Mouse (Mus musculus) CH12.LX (cell line): ENCODE results near the gene Trmt11. TPM values are rescaled to one million over a fixed set of nuclear protein-coding genes. Genes with fewer than 3 reads are reported as not detected.

Experiments used
- DNase-seq: peaks from one replicate; pipeline ENCODE4 v3.0.0-alpha.2; 2013; ENCODE audit errors: extremely low read depth
- H3K27ac ChIP-seq: 2 replicates; pipeline ENCODE4 v1.5.1; 2012; ENCODE audit warnings: low read depth, mild to moderate bottlenecking, control low read depth, moderate library complexity; ENCODE audit not compliant: insufficient read depth
- H3K27me3 ChIP-seq: replicated peaks from 2 replicates; pipeline ENCODE3; 2012; ENCODE audit warnings: inconsistent platforms
- H3K36me3 ChIP-seq, 2 experiments: replicated peaks in 1 of 2; 2 replicates each; pipeline versions ENCODE3 to v1.6.1; 2012; ENCODE audit warnings: inconsistent platforms in 1 of 2, low read length in 1 of 2, mild to moderate bottlenecking in 1 of 2, mixed read lengths in 1 of 2, moderate library complexity in 1 of 2; ENCODE audit not compliant: control insufficient read depth in 1 of 2, insufficient read depth in 1 of 2
- H3K4me1 ChIP-seq, 2 experiments: 2 replicates each; pipeline ENCODE4 v1.6.1; 2012; ENCODE audit warnings: inconsistent platforms in 1 of 2, moderate library complexity in 1 of 2; ENCODE audit not compliant: insufficient read depth in 2 of 2, control insufficient read depth in 1 of 2
- H3K4me2 ChIP-seq: 2 replicates; pipeline ENCODE4 v1.6.1; 2012; ENCODE audit warnings: low read depth, mild to moderate bottlenecking, control low read depth; ENCODE audit not compliant: poor library complexity, insufficient read depth, severe bottlenecking
- H3K4me3 ChIP-seq, 3 experiments: fragments of 150-350 bp in 1 of 3; sonication (generic) in 1 of 3; replicated peaks in 1 of 3; 2 replicates each; pipeline versions ENCODE3 to v1.5.1; 2011 to 2012; ENCODE audit warnings: low read depth in 2 of 3, low read length in 2 of 3, mild to moderate bottlenecking in 2 of 3, moderate library complexity in 2 of 3, control low read depth in 1 of 3, improper control_type of control experiment in 1 of 3, inconsistent platforms in 1 of 3, mixed read lengths in 1 of 3; ENCODE audit not compliant: poor library complexity in 1 of 3
- H3K79me2 ChIP-seq: replicated peaks from 2 replicates; pipeline ENCODE4 v1.6.1; 2012; ENCODE audit warnings: mild to moderate bottlenecking, moderate library complexity; ENCODE audit not compliant: control insufficient read depth, poor library complexity, insufficient read depth, severe bottlenecking; ENCODE audit errors: extremely low read depth
- H3K9ac ChIP-seq: 2 replicates; pipeline ENCODE4 v1.6.1; 2012; ENCODE audit warnings: low read depth, mild to moderate bottlenecking, control low read depth, moderate library complexity; ENCODE audit not compliant: insufficient read depth
- H3K9me3 ChIP-seq: replicated peaks from 2 replicates; pipeline ENCODE3; 2012; ENCODE audit warnings: low read length, inconsistent platforms, mixed read lengths
- BHLHE40 ChIP-seq: IDR thresholded peaks from 2 replicates; pipeline ENCODE4 v1.6.1; 2011; ENCODE audit warnings: mild to moderate bottlenecking, low read depth, low read length, improper control_type of control experiment
- CHD2 ChIP-seq: IDR thresholded peaks from 2 replicates; pipeline ENCODE4 v1.6.1; 2011; ENCODE audit warnings: low read length, improper control_type of control experiment
- CTCF ChIP-seq, 2 experiments: IDR thresholded peaks in 1 of 2; conservative IDR thresholded peaks in 1 of 2; 2 replicates each; pipeline ENCODE4 v1.5.1; 2011 to 2012; ENCODE audit warnings: low read depth in 2 of 2, low read length in 2 of 2, improper control_type of control experiment in 1 of 2, inconsistent platforms in 1 of 2, mild to moderate bottlenecking in 1 of 2, moderate library complexity in 1 of 2
- EP300 ChIP-seq: IDR thresholded peaks from 2 replicates; pipeline ENCODE4 v1.6.1; 2011; ENCODE audit warnings: low read length, improper control_type of control experiment
- ETS1 ChIP-seq: conservative IDR thresholded peaks from 2 replicates; pipeline ENCODE4 v1.6.1; 2012; ENCODE audit warnings: low read depth, mild to moderate bottlenecking, inconsistent platforms, low read length, improper control_type of control experiment, moderate library complexity
- GABPA ChIP-seq: IDR thresholded peaks from 2 replicates; pipeline ENCODE4 v1.6.1; 2012; ENCODE audit warnings: low read depth, low read length, improper control_type of control experiment, inconsistent platforms; ENCODE audit not compliant: insufficient replicate concordance
- IRF4 ChIP-seq: IDR thresholded peaks from 2 replicates; pipeline ENCODE4 v1.6.1; 2014; ENCODE audit warnings: low read depth, mild to moderate bottlenecking, inconsistent platforms, low read length, improper control_type of control experiment
- JUN ChIP-seq: IDR thresholded peaks from 2 replicates; pipeline ENCODE4 v1.6.1; 2011; ENCODE audit warnings: low read depth, mild to moderate bottlenecking, low read length, improper control_type of control experiment, moderate library complexity; ENCODE audit not compliant: insufficient read depth
- MAX ChIP-seq: IDR thresholded peaks from 2 replicates; pipeline ENCODE4 v1.6.1; 2011; ENCODE audit warnings: low read length, improper control_type of control experiment
- MAZ ChIP-seq: IDR thresholded peaks from 2 replicates; pipeline ENCODE4 v1.6.1; 2012; ENCODE audit warnings: low read depth, mild to moderate bottlenecking, inconsistent platforms, low read length, improper control_type of control experiment, moderate library complexity
- MXI1 ChIP-seq: IDR thresholded peaks from 2 replicates; pipeline ENCODE4 v1.6.1; 2011; ENCODE audit warnings: mild to moderate bottlenecking, low read depth, low read length, improper control_type of control experiment
- MYC ChIP-seq: IDR thresholded peaks from 2 replicates; pipeline ENCODE4 v1.6.1; 2011; ENCODE audit warnings: low read depth, mild to moderate bottlenecking, improper control_type of control experiment, low read length
- NRF1 ChIP-seq: IDR thresholded peaks from 2 replicates; pipeline ENCODE4 v1.6.1; 2014; ENCODE audit warnings: low read depth, mild to moderate bottlenecking, inconsistent platforms, low read length, improper control_type of control experiment, moderate library complexity
- PAX5 ChIP-seq: IDR thresholded peaks from 2 replicates; pipeline ENCODE4 v1.6.1; 2012; ENCODE audit warnings: low read length, inconsistent platforms, mixed read lengths
- RAD21 ChIP-seq: IDR thresholded peaks from 2 replicates; pipeline ENCODE4 v1.6.1; 2011; ENCODE audit warnings: low read depth, mild to moderate bottlenecking, low read length, improper control_type of control experiment, moderate library complexity
- RCOR1 ChIP-seq: conservative IDR thresholded peaks from 2 replicates; pipeline ENCODE4 v1.6.1; 2012; ENCODE audit warnings: low read depth, mild to moderate bottlenecking, inconsistent platforms, low read length, improper control_type of control experiment
- SIN3A ChIP-seq: IDR thresholded peaks from 2 replicates; pipeline ENCODE4 v1.6.1; 2012; ENCODE audit warnings: low read length, improper control_type of control experiment, inconsistent platforms
- SMC3 ChIP-seq: IDR thresholded peaks from 2 replicates; pipeline ENCODE4 v1.6.1; 2011; ENCODE audit warnings: low read depth, low read length, improper control_type of control experiment
- UBTF ChIP-seq: IDR thresholded peaks from 2 replicates; pipeline ENCODE4 v1.6.1; 2012; ENCODE audit warnings: low read depth, mild to moderate bottlenecking, inconsistent platforms, low read length, improper control_type of control experiment, moderate library complexity
- ZC3H11A ChIP-seq: IDR thresholded peaks from 2 replicates; pipeline ENCODE4 v1.6.1; 2012; ENCODE audit warnings: low read depth, mild to moderate bottlenecking, inconsistent platforms, low read length, improper control_type of control experiment
- ZNF384 ChIP-seq: IDR thresholded peaks from 2 replicates; pipeline ENCODE4 v1.6.1; 2012; ENCODE audit warnings: low read depth, low read length, improper control_type of control experiment, inconsistent platforms
- dilution Hi-C: fragments of 300-500 bp; cut with MboI; formaldehyde crosslinking; loops from 2 replicates; pipeline ENCODE4 v1.14.3; 2020; ENCODE audit warnings: low sequenced_read_pairs; ENCODE audit not compliant: extremely low pct_unique_long_range_greater_than_20kb, extremely low pct_ligation_motif_present
- in situ Hi-C: fragments of 300-500 bp; cut with MboI; formaldehyde crosslinking; loops from 3 replicates; pipeline ENCODE4 v1.14.3; 2019; ENCODE audit warnings: low sequenced_read_pairs, low pct_ligation_motif_present, low pct_unique_long_range_greater_than_20kb, mixed read lengths
- polyA plus RNA-seq: library from polyadenylated mRNA; unstranded; fragments of >175 nt; gene quantifications from 2 replicates; pipeline ENCODE4 v1.2.1, GENCODE M21; 2012; ENCODE audit warnings: low read depth; ENCODE audit not compliant: insufficient read length
- total RNA-seq, 2 experiments: library from RNA; depleted of rRNA; stranded (reverse); fragments of 300-350 nt in 1 of 2; fragments of >200 nt in 1 of 2; gene quantifications; 2 replicates each; pipeline ENCODE4 v1.2.3; 2012 to 2014

Trmt11 gene
- total and polyA plus RNA-seq, 3 experiments, result 11.9 to 40.3 (median 21.1) TPM

DNA sequence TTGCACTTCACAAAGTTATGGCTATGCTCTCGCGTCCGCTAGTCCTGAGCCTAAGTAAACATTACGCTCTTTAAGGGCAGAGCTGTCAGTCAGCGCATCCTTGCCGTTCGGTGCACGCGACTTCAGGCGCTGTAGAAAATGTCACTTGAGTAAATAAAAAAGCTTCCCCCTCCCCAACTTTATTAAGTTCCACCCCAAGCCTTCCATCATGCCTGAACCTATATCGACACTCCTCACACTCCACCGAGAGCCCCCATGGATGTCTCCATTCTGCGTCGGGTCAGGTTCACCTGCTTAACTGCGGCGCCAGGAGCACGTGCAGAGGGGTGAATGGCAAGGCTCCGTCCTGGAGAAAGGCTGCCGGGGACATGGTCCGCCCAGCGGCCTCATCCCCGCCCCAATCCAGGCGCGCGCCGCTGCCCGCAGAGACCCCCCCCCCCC is 435 bp downstream of the Trmt11 start:
- Histone ChIP-seq H3K27ac (peak overlapping the region; percentile 26; the same call in 1 of the 2 replicates), H3K4me2 (peak overlapping the region; percentile 95), H3K9ac (peak overlapping the region; percentile 89), H3K36me3 (peaks cover 14 to 31% of the 10 kb centered on the region in 2 experiments), H3K9me3 (no peaks in the 10 kb centered on the region), H3K79me2 (peaks cover 24% of the 10 kb centered on the region), H3K4me3 (peak overlapping the region; percentile 75 to 91 (median 90)), H3K27me3 (no peaks in the 10 kb centered on the region), H3K4me1 (peaks cover 10 to 20% of the 10 kb centered on the region in 2 experiments)
- dilution Hi-C loops (no loop called here), in situ Hi-C loops (loop anchor here (25.0 kb wide), 1 partner anchor 712 kb away; the partner anchor contains the start of gene Hddc2)
- TF ChIP-seq MAX, result peak; percentile 41; the same call in 1 of the 2 replicates
- peak; percentile 86 for TF ChIP-seq BHLHE40
- peak; percentile 66; the same call in 1 of the 2 replicates for TF ChIP-seq SIN3A
- peak; percentile 79 for TF ChIP-seq MXI1
- peak; percentile 68; the same call in 1 of the 2 replicates for TF ChIP-seq MYC
- TF ChIP-seq RCOR1, result no peak
- peak; percentile 36 for DNase-seq

DNA sequence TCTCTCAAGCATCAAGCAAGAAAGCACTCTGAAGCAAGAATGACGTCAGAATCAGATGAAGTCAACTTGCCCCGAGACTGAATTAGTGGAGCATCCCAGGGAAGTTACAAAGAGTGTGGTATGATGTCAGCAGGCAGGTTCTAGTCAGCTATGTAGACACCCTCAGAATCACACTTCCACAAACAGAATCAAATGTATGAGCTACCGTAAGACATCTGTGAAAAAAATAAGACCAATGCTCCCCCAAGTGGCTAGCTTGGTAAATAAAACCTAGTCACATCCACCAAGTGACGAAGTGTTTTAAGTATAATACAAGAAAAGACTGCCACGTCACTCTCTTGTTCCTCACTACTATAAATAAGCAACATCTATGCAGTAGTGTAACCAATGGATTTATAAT is 13.5 kb downstream of the Trmt11 start:
- Histone ChIP-seq H3K4me2 (no peak overlapping the region), H3K36me3 (peaks cover 32 to 71% of the 10 kb centered on the region in 2 experiments), H3K27ac (no peak overlapping the region), H3K4me1 (peaks cover 0 to 4% of the 10 kb centered on the region in 2 experiments; a peak in 1 of 4 replicates), H3K27me3 (no peaks in the 10 kb centered on the region), H3K4me3 (no peak overlapping the region), H3K79me2 (no peaks in the 10 kb centered on the region), H3K9me3 (no peaks in the 10 kb centered on the region)
- DNase-seq, result peak; percentile 26
- dilution Hi-C loops, result no loop called here
- peak; percentile 7; the same call in 1 of the 2 replicates for TF ChIP-seq SMC3
- TF ChIP-seq IRF4, result no peak
- TF ChIP-seq ZC3H11A, result no peak
- TF ChIP-seq RAD21, result peak; percentile 40
- no peak for TF ChIP-seq CHD2
- no peak for TF ChIP-seq PAX5
- TF ChIP-seq UBTF, result no peak
- no peak for TF ChIP-seq ZNF384
- no peak for TF ChIP-seq EP300
- no peak for TF ChIP-seq GABPA
- TF ChIP-seq NRF1, result no peak
- TF ChIP-seq CTCF (conservative IDR thresholded peaks at IDR 0.05 in 1 of 2, IDR thresholded peaks at IDR 0.05 in 1 of 2; ENCODE audit: low read depth in 2 of 2, low read length in 2 of 2), result peak in 1 of 2 experiments; percentile 39; a peak in 2 of 4 replicates
- no peak for TF ChIP-seq ETS1
- TF ChIP-seq SIN3A, result no peak
- TF ChIP-seq JUN, result no peak
- no peak for TF ChIP-seq MAZ
- TF ChIP-seq, all 38 proteins: peak for 3
- in situ Hi-C loops, result no loop called here
- H3K9ac ChIP-seq, result no peak overlapping the region
